Mouse (Mus musculus): ENCODE data around the gene Gm597. TPM values are rescaled to one million over a fixed set of nuclear protein-coding genes. Genes with fewer than 3 reads are reported as not detected.

The Gm597 gene
- 0.03 TPM in 1 of 2 replicates, not detected in the other for polyA plus RNA-seq (2012; rRNA removed)

DNA sequence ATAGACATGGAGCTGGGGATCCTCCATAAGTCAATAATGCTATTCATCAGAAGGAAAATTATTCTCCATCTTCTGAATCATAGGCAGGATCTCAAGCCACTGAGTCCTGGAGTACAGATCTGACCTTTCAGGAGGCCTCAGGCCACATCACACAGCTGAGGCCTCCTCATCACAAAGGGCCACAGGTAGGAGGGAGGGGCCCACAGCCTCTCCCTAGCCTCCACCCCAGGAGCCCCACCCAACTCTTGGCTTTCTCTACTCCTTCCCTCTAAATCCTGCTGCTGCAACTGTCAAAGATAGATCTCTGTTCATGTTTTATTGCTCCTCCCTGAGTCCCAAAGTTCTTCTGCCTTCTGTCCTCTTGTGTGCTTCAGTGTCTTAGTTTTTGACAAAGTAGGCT, at the start of gene Gm597:
Gene Gm597 (minus strand): TSS at position 101 of the 400 bp plus-strand sequence.
- no peaks in the 10 kb centered on the region for H3K4me1 ChIP-seq (ENCODE audit: control insufficient read depth, insufficient read depth, low read length)
- TF ChIP-seq POLR2A (IDR thresholded peaks at IDR 0.05; ENCODE audit: borderline replicate concordance, insufficient read depth, low read length) (no peak), CTCF (IDR thresholded peaks at IDR 0.05; ENCODE audit: borderline replicate concordance, insufficient read depth, low read depth, low read length) (no peak)
- H3K27me3 ChIP-seq (ENCODE audit: control insufficient read depth, insufficient read depth, low read length) = no peaks in the 10 kb centered on the region
- H3K4me3 ChIP-seq (replicated peaks; ENCODE audit: insufficient read depth, low read depth, low read length) = no peak within 1 kb of the TSS
- DNase-seq = no peak
- H3K27ac ChIP-seq (ENCODE audit: insufficient read depth, low read length) = no peak within 1 kb of the TSS

DNA sequence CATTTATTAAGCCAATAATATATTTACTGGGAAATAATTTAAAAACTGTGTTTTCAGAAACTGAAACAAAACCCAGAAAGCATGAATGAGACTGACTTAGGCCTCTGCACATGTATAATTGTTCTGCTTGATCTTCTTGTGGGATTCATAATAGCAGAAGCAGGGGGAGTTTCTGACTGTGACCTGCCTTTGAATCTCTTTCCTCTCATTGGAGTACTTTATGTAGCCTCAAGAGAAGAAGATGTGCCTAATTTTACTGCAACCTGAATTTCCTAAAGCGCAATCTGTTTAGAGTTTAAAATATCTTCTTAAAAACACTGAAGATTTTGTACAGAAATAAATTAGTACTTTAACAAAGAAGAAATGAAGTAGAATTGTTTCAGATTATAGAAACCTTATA, 27.6 kb upstream of the Gm597 start:
- Histone ChIP-seq H3K4me1 (ENCODE audit: control insufficient read depth, insufficient read depth, low read length) (no peaks in the 10 kb centered on the region), H3K27me3 (ENCODE audit: control insufficient read depth, insufficient read depth, low read length) (no peaks in the 10 kb centered on the region), H3K4me3 (replicated peaks; ENCODE audit: insufficient read depth, low read depth, low read length) (no peak overlapping the region), H3K27ac (ENCODE audit: insufficient read depth, low read length) (no peak overlapping the region)
- no peak for TF ChIP-seq POLR2A (IDR thresholded peaks at IDR 0.05; ENCODE audit: borderline replicate concordance, insufficient read depth, low read length)
- no peak for TF ChIP-seq CTCF (IDR thresholded peaks at IDR 0.05; ENCODE audit: borderline replicate concordance, insufficient read depth, low read depth, low read length)
- DNase-seq = no peak
- WGBS = 99% methylated on average over 1 of the region's 1 CpGs

DNA sequence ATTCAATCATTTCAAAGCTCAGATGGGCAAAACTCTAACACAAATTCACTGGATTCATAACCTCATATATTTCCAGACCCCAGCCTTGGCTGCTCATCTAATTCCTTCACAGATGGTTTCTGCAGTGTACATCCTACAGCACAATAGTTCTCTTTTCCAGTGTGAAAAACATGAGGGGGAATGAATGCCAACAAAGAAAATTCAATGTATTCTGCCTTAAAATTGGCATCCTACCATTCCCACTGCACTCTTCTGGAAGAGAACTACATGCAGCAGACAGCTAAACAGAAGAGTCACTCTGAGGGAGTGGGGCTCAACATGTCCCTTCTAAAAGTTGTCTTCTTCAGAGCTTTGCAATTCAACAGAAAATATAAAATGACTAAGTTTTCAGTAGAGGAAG, 26.6 kb upstream of the Gm597 start:
- Histone ChIP-seq H3K4me3 (replicated peaks; ENCODE audit: insufficient read depth, low read depth, low read length) (no peak overlapping the region), H3K4me1 (ENCODE audit: control insufficient read depth, insufficient read depth, low read length) (no peaks in the 10 kb centered on the region), H3K27ac (ENCODE audit: insufficient read depth, low read length) (no peak overlapping the region), H3K27me3 (ENCODE audit: control insufficient read depth, insufficient read depth, low read length) (no peaks in the 10 kb centered on the region)
- no peak for TF ChIP-seq POLR2A (IDR thresholded peaks at IDR 0.05; ENCODE audit: borderline replicate concordance, insufficient read depth, low read length)
- no peak for TF ChIP-seq CTCF (IDR thresholded peaks at IDR 0.05; ENCODE audit: borderline replicate concordance, insufficient read depth, low read depth, low read length)
- DNase-seq = no peak

DNA sequence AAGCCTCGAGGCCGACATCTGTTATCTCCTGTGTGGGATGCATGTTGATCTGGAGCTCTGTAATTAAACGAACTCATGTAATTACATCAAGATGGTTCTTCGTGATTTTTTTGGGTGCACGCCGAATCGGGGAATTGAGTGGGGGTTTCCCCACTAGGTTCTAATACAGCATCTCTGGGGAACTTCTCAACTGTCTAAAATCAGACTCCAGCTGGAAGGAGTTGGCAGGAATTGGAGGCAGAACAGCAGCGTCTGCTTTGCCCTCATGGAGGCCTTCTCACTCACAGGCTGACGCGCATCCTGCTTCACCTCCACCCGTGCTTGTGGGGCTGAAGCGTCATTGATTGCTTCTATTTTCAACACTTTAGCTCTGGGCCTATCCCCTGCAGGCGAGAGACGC, 20.8 kb upstream of the Gm597 start:
- H3K4me1 ChIP-seq (ENCODE audit: control insufficient read depth, insufficient read depth, low read length) = no peaks in the 10 kb centered on the region
- no peak overlapping the region for H3K27ac ChIP-seq (ENCODE audit: insufficient read depth, low read length)
- no peaks in the 10 kb centered on the region for H3K27me3 ChIP-seq (ENCODE audit: control insufficient read depth, insufficient read depth, low read length)
- no peak overlapping the region for H3K4me3 ChIP-seq (replicated peaks; ENCODE audit: insufficient read depth, low read depth, low read length)
- 90% methylated on average over 14 of the region's 14 CpGs for WGBS
- TF ChIP-seq CTCF (IDR thresholded peaks at IDR 0.05; ENCODE audit: borderline replicate concordance, insufficient read depth, low read depth, low read length) (no peak), POLR2A (IDR thresholded peaks at IDR 0.05; ENCODE audit: borderline replicate concordance, insufficient read depth, low read length) (no peak)
- DNase-seq = no peak
